Mouse (Mus musculus) hindbrain, embryonic 11.5 days (tissue): ENCODE results near the gene Srpr. TPM values are rescaled to one million over a fixed set of nuclear protein-coding genes. Genes with fewer than 3 reads are reported as not detected.
A peak's percentile ranks its signal among the peaks of the same experiment; 100 is the strongest.

Source experiments
- ATAC-seq: fragments of 200-750 bp; cut with Nextera tagmentation; 2 replicates; pipeline ENCODE4 v1.8.0; 2017; ENCODE audit warnings: mild to moderate bottlenecking, moderate TSS enrichment, moderate library complexity; ENCODE audit not compliant: low FRiP score
- DNase-seq: peaks from one replicate; pipeline ENCODE4 v3.0.0-alpha.2; 2015; ENCODE audit warnings: low spot score
- H3K27ac ChIP-seq: fragments of 300-500 bp; sonication (generic); 2 replicates; pipeline ENCODE4 v1.5.1; 2014; ENCODE audit warnings: mild to moderate bottlenecking, low read depth, low read length
- H3K27me3 ChIP-seq: fragments of 300-500 bp; sonication (generic); 2 replicates; pipeline ENCODE4 v1.6.1; 2014; ENCODE audit warnings: mild to moderate bottlenecking, low read length, moderate library complexity, mixed read lengths; ENCODE audit not compliant: control insufficient read depth, insufficient read depth
- H3K36me3 ChIP-seq: fragments of 300-500 bp; sonication (generic); 2 replicates; pipeline ENCODE4 v1.6.1; 2014; ENCODE audit warnings: mild to moderate bottlenecking, low read length, moderate library complexity, mixed read lengths; ENCODE audit not compliant: control insufficient read depth, insufficient read depth
- H3K4me1 ChIP-seq: fragments of 300-500 bp; sonication (generic); replicated peaks from 2 replicates; pipeline ENCODE4 v1.6.1; 2014; ENCODE audit warnings: low read length, mixed read lengths; ENCODE audit not compliant: control insufficient read depth, insufficient read depth
- H3K4me2 ChIP-seq: fragments of 300-500 bp; sonication (generic); replicated peaks from 2 replicates; pipeline ENCODE4 v1.6.1; 2014; ENCODE audit warnings: mild to moderate bottlenecking, low read depth, low read length
- H3K4me3 ChIP-seq: fragments of 300-500 bp; sonication (generic); 2 replicates; pipeline ENCODE4 v1.5.1; 2014; ENCODE audit warnings: low read depth, low read length
- H3K9ac ChIP-seq: fragments of 300-500 bp; sonication (generic); 2 replicates; pipeline ENCODE4 v1.6.1; 2014; ENCODE audit warnings: low read depth, low read length
- H3K9me3 ChIP-seq: fragments of 300-500 bp; sonication (generic); 2 replicates; pipeline ENCODE4 v1.6.1; 2016; ENCODE audit warnings: low read length; ENCODE audit not compliant: control insufficient read depth
- WGBS: fragments of 180-500 bp; shearing (Covaris S2); extraction: QIAGEN DNeasy Blood & Tissue Kit; methylation state at CpG from one replicate; pipeline ENCODE4 v1.1.7; 2014; 5-methylcytosine and 5-hydroxymethylcytosine counted together
- polyA plus RNA-seq: library from polyadenylated mRNA; unstranded; fragments of >200 nt; fragmentation: Nextera tagmentation; extraction: Ambion mirVana; gene quantifications from 2 replicates; pipeline ENCODE4 v1.2.1, GENCODE M21; 2014

Srpr gene
- polyA plus RNA-seq, 1 experiment from 2014 or later, result 96.8 TPM

DNA sequence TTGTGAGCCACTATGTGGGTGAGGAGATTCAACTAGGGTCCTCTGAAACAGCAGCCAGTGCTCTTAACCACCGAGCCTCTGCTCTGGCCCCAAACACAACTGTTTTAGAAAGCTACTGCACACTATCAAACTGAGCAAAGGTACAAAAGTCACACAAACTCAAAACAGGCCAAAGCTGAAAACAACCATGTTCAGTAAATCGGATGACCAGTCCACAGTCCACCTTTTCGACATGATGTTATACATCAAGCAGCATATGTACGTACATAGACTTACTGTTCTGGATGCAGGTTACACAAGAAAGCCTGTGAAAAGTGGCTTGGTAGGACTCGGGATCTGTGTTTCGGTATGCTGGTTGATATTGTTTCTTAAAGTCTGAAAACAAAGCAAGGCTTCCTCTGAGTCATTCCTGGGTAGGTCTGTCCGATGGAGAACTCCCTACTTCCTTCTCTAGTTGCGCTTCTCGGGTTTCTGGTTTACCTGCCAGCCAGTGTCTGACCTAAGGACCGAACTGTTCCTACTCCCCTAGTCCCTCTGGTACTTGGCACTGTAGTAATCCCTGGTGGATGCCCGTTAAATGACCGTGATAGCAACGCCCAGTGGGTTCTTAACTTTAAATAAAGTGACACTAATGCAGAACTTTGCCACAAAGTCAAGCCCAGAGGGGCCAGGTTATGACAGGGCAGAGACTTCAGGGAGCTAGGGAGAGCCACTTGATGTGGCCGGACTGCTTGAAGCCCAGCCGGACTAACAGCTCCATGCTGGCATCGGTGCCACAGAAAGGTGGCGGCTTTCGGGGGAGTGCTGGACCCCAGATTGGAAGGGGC lies 817 bp upstream of the Srpr start:
- peak overlapping the region; percentile 69 for H3K4me3 ChIP-seq
- H3K27ac ChIP-seq, result no peak overlapping the region
- WGBS, result 26% methylated on average over 18 of the region's 18 CpGs
- H3K4me2 ChIP-seq, result peak overlapping the region; percentile 76
- H3K4me1 ChIP-seq, result no peaks in the 10 kb centered on the region; the same call in 1 of the 2 replicates
- no peaks in the 10 kb centered on the region for H3K27me3 ChIP-seq
- ATAC-seq (peak; percentile 84), DNase-seq (no peak)
- H3K36me3 ChIP-seq, result no peaks in the 10 kb centered on the region
- no peaks in the 10 kb centered on the region for H3K9me3 ChIP-seq
- H3K9ac ChIP-seq, result peak overlapping the region; percentile 83

DNA sequence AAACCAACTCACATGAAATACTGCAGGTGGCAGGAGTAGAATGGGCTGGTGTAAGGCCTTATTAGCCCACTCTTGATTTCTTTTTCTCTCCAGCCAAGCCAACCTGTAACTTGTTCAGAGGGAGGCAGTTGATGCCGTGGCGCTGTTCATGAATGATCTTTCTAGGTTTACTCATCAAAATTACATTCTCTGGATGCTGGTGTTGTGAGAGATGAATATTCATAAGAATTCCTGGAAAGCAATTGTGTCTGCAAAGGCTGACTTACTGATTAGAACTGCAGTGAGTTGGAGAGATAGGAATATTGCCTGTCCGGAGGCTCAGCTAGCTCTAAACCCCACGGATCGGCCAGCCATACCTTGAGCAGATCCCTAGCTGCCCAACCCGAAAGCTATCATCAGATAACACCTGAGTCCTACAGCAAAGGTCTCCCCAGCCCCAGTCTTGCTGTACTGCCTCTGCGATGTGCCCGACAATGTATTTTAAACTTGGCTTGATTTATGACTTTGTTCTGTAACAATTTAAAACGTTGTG lies 620 bp downstream of the Srpr start:
- Histone ChIP-seq H3K27me3 (no peaks in the 10 kb centered on the region), H3K4me3 (no peak overlapping the region), H3K4me1 (no peaks in the 10 kb centered on the region; the same call in 1 of the 2 replicates), H3K9me3 (no peaks in the 10 kb centered on the region), H3K9ac (peak overlapping the region; percentile 83; the same call in 1 of the 2 replicates), H3K36me3 (0 out of 2 replicates have a peak, but pooled peaks cover 6% of the 10 kb centered on the region), H3K4me2 (peak overlapping the region; percentile 76), H3K27ac (no peak overlapping the region)
- ATAC-seq (0 out of 2 replicates have a peak, but pooled peaks have one; percentile 6), DNase-seq (no peak)
- 68% methylated on average over 9 of the region's 9 CpGs for WGBS

DNA sequence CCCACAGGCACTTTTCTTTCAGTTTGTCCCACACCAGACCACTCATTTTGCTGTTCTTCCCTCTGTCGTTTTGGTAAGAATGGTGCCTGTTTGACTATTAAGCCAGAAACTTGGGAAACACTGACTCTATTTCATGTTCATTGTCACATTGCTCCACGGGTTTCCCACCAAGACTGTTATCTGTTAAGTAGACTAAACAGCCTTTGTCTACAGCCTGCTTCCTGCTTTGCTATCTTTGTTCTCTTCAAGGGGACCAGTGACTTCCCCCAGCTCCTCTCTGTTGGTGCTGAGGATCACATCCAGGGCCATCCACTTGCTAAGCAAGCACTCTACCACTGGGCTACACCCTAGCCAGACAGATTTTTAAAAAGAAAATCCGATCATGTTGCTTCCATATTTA lies 3.6 kb downstream of the Srpr start:
- DNase-seq (no peak), ATAC-seq (no peak)
- H3K4me2 ChIP-seq, result no peak overlapping the region
- H3K27ac ChIP-seq, result no peak overlapping the region
- no peaks in the 10 kb centered on the region; the same call in 1 of the 2 replicates for H3K4me1 ChIP-seq
- H3K9ac ChIP-seq, result no peak overlapping the region
- H3K4me3 ChIP-seq, result no peak overlapping the region
- H3K27me3 ChIP-seq, result no peaks in the 10 kb centered on the region
- WGBS, result 75% methylated on average over 3 of the region's 3 CpGs
- H3K9me3 ChIP-seq, result no peaks in the 10 kb centered on the region
- peaks cover 9% of the 10 kb centered on the region; the same call in 1 of the 2 replicates for H3K36me3 ChIP-seq

DNA sequence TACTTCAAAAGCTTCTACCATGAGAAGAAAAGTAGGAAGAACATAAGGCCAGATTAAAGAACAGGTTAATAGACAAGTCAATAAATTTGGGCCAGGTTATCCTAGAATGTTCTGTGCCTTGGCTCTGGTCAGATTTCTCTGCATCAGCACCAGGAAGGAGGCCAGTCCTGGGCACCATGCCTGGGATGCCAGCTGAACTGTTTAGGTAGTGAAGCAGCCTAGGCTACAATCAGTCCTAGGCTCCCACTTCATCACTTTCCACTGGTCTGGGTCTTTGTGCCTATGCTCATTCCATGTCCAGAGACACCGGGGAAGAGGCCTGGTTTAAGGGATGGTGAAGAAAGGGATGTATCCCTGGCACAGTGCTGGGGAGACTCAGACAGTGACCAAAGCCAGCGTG lies 4.4 kb downstream of the Srpr start:
- WGBS, result 96% methylated on average over 2 of the region's 2 CpGs
- Histone ChIP-seq H3K27ac (no peak overlapping the region), H3K9me3 (no peaks in the 10 kb centered on the region), H3K9ac (no peak overlapping the region), H3K4me3 (no peak overlapping the region), H3K27me3 (no peaks in the 10 kb centered on the region), H3K36me3 (peaks cover 9% of the 10 kb centered on the region; the same call in 1 of the 2 replicates), H3K4me2 (no peak overlapping the region), H3K4me1 (no peaks in the 10 kb centered on the region)
- DNase-seq, result no peak
- no peak for ATAC-seq

DNA sequence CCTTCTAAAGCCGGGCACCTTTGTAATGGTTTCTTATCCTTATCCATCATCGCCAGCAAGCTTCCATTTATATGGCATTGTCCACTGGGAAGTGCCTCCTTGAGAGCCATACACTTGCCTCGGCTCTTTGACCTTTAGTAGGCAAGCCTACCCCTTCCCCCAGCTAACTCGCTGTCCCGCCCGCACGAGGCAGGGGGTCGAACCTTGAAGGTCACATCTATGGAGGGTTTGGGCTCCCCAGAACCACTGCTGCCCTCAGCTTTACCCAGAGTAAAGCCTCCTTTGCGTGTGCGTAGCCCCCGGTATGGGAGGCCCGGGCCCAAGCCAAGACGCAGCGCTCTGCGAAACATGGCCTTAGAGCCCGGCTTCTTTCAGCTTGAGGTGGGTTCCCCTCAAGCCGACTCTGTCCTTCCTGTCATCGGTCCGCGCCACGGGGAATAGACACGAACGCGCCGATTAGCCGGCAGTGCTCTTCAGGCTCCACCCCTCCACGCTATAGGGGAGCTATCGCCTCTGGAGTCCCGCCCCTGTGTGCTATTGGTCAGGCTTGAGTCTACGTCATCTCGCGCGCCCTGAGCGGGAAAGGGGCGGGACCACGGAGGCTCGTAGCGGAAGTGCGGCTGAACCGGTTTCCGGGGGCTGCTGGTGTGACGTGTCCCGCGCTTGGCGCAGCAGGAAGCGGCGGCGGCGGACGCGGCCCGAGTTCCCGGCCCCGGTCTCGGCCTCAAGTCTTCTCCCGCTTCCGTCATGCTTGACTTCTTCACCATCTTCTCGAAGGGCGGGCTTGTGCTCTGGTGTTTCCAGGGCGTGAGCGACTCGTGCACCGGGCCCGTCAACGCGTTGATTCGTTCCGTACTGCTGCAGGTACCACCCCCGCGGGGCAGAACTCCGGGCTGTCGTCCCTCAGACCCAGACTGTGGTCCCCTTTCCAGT lies 10.8 kb downstream of the Srpr start, which contains the start of gene Foxred1:
TSS of gene Foxred1 (minus strand) at position 514 of the 933 bp plus-strand sequence.
- no peaks in the 10 kb centered on the region; the same call in 1 of the 2 replicates for H3K4me1 ChIP-seq
- WGBS, result under 1% methylated on average over 64 of the region's 72 CpGs
- ATAC-seq (peak; percentile 100), DNase-seq (peak; percentile 99)
- peak within 1 kb of the TSS; percentile 79 for H3K4me3 ChIP-seq
- peaks cover 5% of the 10 kb centered on the region for H3K36me3 ChIP-seq
- peak within 1 kb of the TSS; percentile 64 for H3K27ac ChIP-seq
- H3K9ac ChIP-seq, result peak within 1 kb of the TSS; percentile 85
- no peaks in the 10 kb centered on the region for H3K9me3 ChIP-seq
- H3K27me3 ChIP-seq, result no peaks in the 10 kb centered on the region
- peak within 1 kb of the TSS; percentile 69 for H3K4me2 ChIP-seq

DNA sequence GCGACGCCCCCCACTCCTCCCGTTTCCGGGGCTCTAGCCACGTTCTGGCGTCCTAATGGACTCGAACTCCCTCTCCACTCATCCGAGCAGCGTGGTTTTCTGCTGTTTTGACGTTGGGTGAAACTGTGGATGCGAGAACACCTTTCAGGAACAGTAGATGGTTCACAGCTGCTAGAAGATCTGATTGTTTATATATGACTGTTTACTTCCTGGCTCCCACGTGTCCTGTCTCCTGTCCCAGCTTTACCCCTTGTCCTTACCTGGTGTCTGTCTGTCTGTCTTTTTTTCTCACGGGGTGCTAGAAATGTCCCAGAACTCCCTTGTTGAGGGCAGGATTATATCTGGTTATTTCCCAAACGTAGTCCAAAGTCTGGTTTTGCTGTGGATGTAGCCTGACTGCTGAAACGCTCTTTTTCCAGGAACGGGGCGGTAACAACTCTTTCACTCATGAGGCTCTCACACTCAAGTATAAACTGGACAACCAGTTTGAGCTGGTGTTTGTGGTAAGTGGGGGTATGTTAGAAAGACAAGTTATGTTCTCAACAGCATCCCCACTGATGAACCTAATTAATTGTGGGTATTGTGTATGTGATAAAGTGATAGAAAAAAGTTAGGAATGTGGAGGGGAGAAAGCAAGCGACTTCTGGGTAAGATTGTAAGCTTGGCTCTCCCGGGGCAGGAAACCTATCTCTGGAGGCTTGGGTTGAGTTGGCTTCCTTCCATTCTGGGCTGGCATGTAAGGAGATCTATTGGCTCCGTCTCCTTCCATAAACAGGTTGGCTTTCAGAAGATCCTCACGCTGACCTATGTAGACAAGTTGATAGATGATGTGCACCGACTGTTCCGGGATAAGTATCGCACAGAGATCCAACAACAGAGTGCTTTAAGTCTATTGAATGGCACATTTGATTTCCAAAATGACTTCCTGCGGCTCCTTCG lies 11.9 kb downstream of the Srpr start:
- peak overlapping the region; percentile 79 for H3K4me3 ChIP-seq
- DNase-seq (no peak), ATAC-seq (0 out of 2 replicates have a peak, but pooled peaks have one; percentile 0)
- WGBS, result 36% methylated on average over 26 of the region's 26 CpGs
- H3K36me3 ChIP-seq, result peaks cover 2% of the 10 kb centered on the region; the same call in 1 of the 2 replicates
- no peaks in the 10 kb centered on the region; the same call in 1 of the 2 replicates for H3K4me1 ChIP-seq
- no peaks in the 10 kb centered on the region for H3K9me3 ChIP-seq
- H3K4me2 ChIP-seq, result peak overlapping the region; percentile 69
- peak overlapping the region; percentile 85 for H3K9ac ChIP-seq
- no peaks in the 10 kb centered on the region for H3K27me3 ChIP-seq
- H3K27ac ChIP-seq, result no peak overlapping the region

DNA sequence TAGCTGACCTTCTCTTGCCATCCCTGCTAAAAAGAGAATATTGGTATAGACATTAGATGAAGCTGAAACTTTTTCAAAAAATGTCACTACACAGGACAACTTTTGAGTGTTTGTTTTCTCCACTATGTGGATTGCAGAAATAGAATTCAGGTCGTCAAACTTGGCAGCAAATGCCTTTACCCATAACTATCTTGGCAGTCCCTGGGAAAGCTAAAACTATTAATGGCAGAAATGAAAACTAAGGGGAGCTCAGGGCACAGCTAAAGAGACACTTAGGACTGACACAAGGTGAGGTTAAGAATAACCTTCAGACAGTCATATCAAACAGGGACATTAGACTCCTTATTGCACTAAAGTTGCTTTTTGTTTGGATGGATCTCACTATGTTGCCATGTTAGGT lies 18.0 kb downstream of the Srpr start:
- H3K4me3 ChIP-seq, result no peak overlapping the region
- no peak for DNase-seq
- H3K4me2 ChIP-seq, result no peak overlapping the region
- H3K4me1 ChIP-seq, result no peaks in the 10 kb centered on the region
- no peaks in the 10 kb centered on the region for H3K9me3 ChIP-seq
- ATAC-seq, result no peak
- no peaks in the 10 kb centered on the region for H3K27me3 ChIP-seq
- no peak overlapping the region for H3K27ac ChIP-seq
- H3K36me3 ChIP-seq, result peaks cover 2% of the 10 kb centered on the region; the same call in 1 of the 2 replicates
- 71% methylated on average over 1 of the region's 1 CpGs for WGBS
- no peak overlapping the region for H3K9ac ChIP-seq
